Mouse (Mus musculus) kidney, adult 2 months (tissue): ENCODE measurements at regions not wholly inside any gene's neighbourhood (a gene's known extent, or its start where the extent isn't known, plus 50 kb on each side); places are given as distances from the start of the nearest gene placed in this dataset.

Source experiments
- CTCF ChIP-seq: fragments of 200-500 bp; conservative IDR thresholded peaks from 2 replicates; pipeline ENCODE4 v1.5.1; 2011; ENCODE audit warnings: low read depth, mild to moderate bottlenecking, control low read depth, low read length, moderate library complexity, mixed read lengths; ENCODE audit not compliant: insufficient read depth, insufficient read length
- POLR2A ChIP-seq: fragments of 200-500 bp; IDR thresholded peaks from one replicate; pipeline ENCODE4 v1.6.1; 2011; ENCODE audit warnings: low read depth, low read length, control low read depth

DNA sequence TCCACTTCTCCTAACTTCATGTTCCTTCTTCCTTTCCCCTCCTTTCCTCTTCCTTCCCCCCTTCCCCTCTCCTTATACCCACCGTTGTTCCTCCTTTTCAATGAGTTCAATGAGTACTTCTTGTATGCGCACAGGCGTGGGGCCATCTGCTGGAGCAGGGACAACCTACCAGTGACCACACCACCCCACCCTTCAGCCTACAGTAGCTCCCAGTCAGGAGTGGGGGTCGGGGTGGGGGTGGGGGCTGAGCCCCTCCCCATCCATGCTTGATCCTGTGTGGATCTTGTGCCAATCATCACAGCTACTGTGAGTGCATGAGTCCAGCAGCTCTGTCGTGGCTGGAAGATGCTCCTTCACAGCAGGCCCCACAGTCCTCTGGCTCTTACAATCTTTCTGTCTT, 143.6 kb downstream of the Chst1 start:
- TF ChIP-seq CTCF (no peak), POLR2A (no peak)
